Comparison of ENCODE assay signal across 21 mouse cellular contexts in genomic region chr4:35032758-35033157, GRCm38 (mm10).
A peak's percentile ranks its signal among the peaks of the same experiment; 100 is the strongest.
DNase-seq lines count a peak whose midpoint lies in the region; ATAC-seq and TF ChIP-seq lines count a peak whose summit lies in the region.
"Had no signal": no experiment of that assay in that cellular context is flagged by ENCODE, and none has a peak within 500 bp of the region (broad histone marks: within the 10 kb centered on the region; RNA-seq: fewer than 3 reads in every experiment).

No protein-coding gene starts in this region.

- 70% methylated on average over 3 of the region's 3 CpGs for WGBS in heart, embryonic 11.5 days (ENCODE audit: insufficient replicate concordance)
- 59% methylated on average over 3 of the region's 3 CpGs for WGBS in liver, embryonic 13.5 days (ENCODE audit: insufficient replicate concordance)
- 66% methylated on average over 3 of the region's 3 CpGs for WGBS in liver, postnatal 0 days (ENCODE audit: insufficient replicate concordance)

- H3K27ac ChIP-seq in heart, embryonic 11.5 days (ENCODE audit: low read depth, low read length), result no peak overlapping the region
- no peak overlapping the region for H3K27ac ChIP-seq in liver, embryonic 13.5 days
- no peak overlapping the region for H3K27ac ChIP-seq in liver, postnatal 0 days (ENCODE audit: low read depth)
- H3K27ac ChIP-seq: forebrain, embryonic 10.5 days; heart, embryonic 15.5 days; hindbrain, embryonic 10.5 days; hindbrain, embryonic 13.5 days had no signal

- no peak overlapping the region for H3K4me3 ChIP-seq in heart, embryonic 11.5 days (ENCODE audit: low read depth, low read length)
- H3K4me3 ChIP-seq in liver, embryonic 13.5 days (replicated peaks), result no peak overlapping the region
- no peak overlapping the region for H3K4me3 ChIP-seq in liver, postnatal 0 days (ENCODE audit: low read depth, low read length)
- H3K4me3 ChIP-seq: forebrain, embryonic 10.5 days; heart, embryonic 12.5 days; heart, embryonic 15.5 days; hindbrain, embryonic 10.5 days; hindbrain, embryonic 13.5 days had no signal

- no peak overlapping the region for H3K4me2 ChIP-seq in heart, embryonic 11.5 days
- no peak overlapping the region for H3K4me2 ChIP-seq in liver, embryonic 13.5 days
- no peak overlapping the region for H3K4me2 ChIP-seq in liver, postnatal 0 days (ENCODE audit: low read depth, low read length)
- H3K4me2 ChIP-seq: heart, embryonic 12.5 days; heart, embryonic 15.5 days; hindbrain, embryonic 13.5 days had no signal

- no peak for ATAC-seq in heart, embryonic 11.5 days (replicated peaks; ENCODE audit: insufficient number of reproducible peaks, low FRiP score, low TSS enrichment)
- ATAC-seq in liver, embryonic 13.5 days (ENCODE audit: low read depth), result peak; percentile 12; the same call in 1 of the 2 replicates
- peak; percentile 13; the same call in 1 of the 2 replicates for ATAC-seq in liver, postnatal 0 days
- ATAC-seq: CD4-positive, CD25-positive, alpha-beta regulatory T cell, adult 4 months; forebrain, embryonic 14.5 days; hindbrain, embryonic 16.5 days had no signal

- DNase-seq in heart, adult 11 months, result peak; percentile 60
- no peak for DNase-seq in liver, embryonic 13.5 days
- DNase-seq in liver, result no peak
- DNase-seq in liver, postnatal 0 days, result no peak
- DNase-seq in left cerebral cortex, adult 9 months (ENCODE audit: low spot score in 2 of 2), result no peak
- DNase-seq: cerebellum, adult 11 months; cerebellum, adult 2 months; cerebellum, adult 9-11 months; cerebellum, postnatal 25 days; gastrocnemius, postnatal 36 days; heart, postnatal 10 days; heart, postnatal 36 days had no signal

- no peaks in the 10 kb centered on the region for H3K36me3 ChIP-seq in heart, embryonic 11.5 days (ENCODE audit: control insufficient read depth, insufficient read depth, low read length)
- no peaks in the 10 kb centered on the region for H3K36me3 ChIP-seq in liver, embryonic 13.5 days
- no peaks in the 10 kb centered on the region for H3K36me3 ChIP-seq in liver, postnatal 0 days (replicated peaks; ENCODE audit: insufficient read depth, low read length)
- H3K36me3 ChIP-seq: forebrain, embryonic 10.5 days; heart, embryonic 12.5 days; heart, embryonic 15.5 days; hindbrain, embryonic 10.5 days; hindbrain, embryonic 13.5 days had no signal

- TF ChIP-seq EP300 in liver, postnatal 0 days (IDR thresholded peaks at IDR 0.05; ENCODE audit: low read depth), result no peak

- H3K27me3 ChIP-seq in heart, embryonic 11.5 days (ENCODE audit: control insufficient read depth, insufficient read depth, low read length), result no peaks in the 10 kb centered on the region
- H3K27me3 ChIP-seq in liver, embryonic 13.5 days, result no peaks in the 10 kb centered on the region
- no peaks in the 10 kb centered on the region for H3K27me3 ChIP-seq in liver, postnatal 0 days (ENCODE audit: insufficient read depth, low read length)
- H3K27me3 ChIP-seq: heart, embryonic 12.5 days; heart, embryonic 15.5 days; hindbrain, embryonic 13.5 days had no signal

- H3K4me1 ChIP-seq in heart, embryonic 11.5 days (ENCODE audit: control insufficient read depth, insufficient read depth, low read length), result no peaks in the 10 kb centered on the region
- peaks cover 11% of the 10 kb centered on the region; the same call in 1 of the 2 replicates for H3K4me1 ChIP-seq in liver, embryonic 13.5 days (replicated peaks)
- H3K4me1 ChIP-seq in liver, postnatal 0 days (ENCODE audit: insufficient read depth), result peaks cover 9% of the 10 kb centered on the region; the same call in 1 of the 2 replicates
- H3K4me1 ChIP-seq: heart, embryonic 15.5 days; hindbrain, embryonic 13.5 days had no signal

- H3K9me3 ChIP-seq in heart, embryonic 11.5 days (replicated peaks; ENCODE audit: control insufficient read depth, low read length), result peaks cover 4% of the 10 kb centered on the region; the same call in 1 of the 2 replicates
- no peaks in the 10 kb centered on the region for H3K9me3 ChIP-seq in liver, embryonic 13.5 days (replicated peaks)
- no peaks in the 10 kb centered on the region for H3K9me3 ChIP-seq in liver, postnatal 0 days (ENCODE audit: low read length)
- H3K9me3 ChIP-seq: heart, embryonic 12.5 days; heart, embryonic 15.5 days; hindbrain, embryonic 13.5 days had no signal

- TF ChIP-seq CTCF in liver, postnatal 0 days (IDR thresholded peaks at IDR 0.05; ENCODE audit: low read depth), result no peak

- no peak overlapping the region for H3K9ac ChIP-seq in heart, embryonic 11.5 days (ENCODE audit: low read depth, low read length)
- no peak overlapping the region for H3K9ac ChIP-seq in liver, embryonic 13.5 days
- H3K9ac ChIP-seq in liver, postnatal 0 days (replicated peaks), result no peak overlapping the region
- H3K9ac ChIP-seq: heart, embryonic 12.5 days; heart, embryonic 15.5 days; hindbrain, embryonic 13.5 days had no signal
